Mouse (Mus musculus) thymus, postnatal 14 days (tissue): ENCODE measurements around the gene Spata31d1b.

Source experiments
- DNase-seq: peaks from one replicate; pipeline ENCODE4 v3.0.0; 2021

Gene Spata31d1b

GRCm38 (mm10) chr13:59756906-59757305 is 44.8 kb downstream of the Spata31d1b start:
- no peak for DNase-seq

DNA sequence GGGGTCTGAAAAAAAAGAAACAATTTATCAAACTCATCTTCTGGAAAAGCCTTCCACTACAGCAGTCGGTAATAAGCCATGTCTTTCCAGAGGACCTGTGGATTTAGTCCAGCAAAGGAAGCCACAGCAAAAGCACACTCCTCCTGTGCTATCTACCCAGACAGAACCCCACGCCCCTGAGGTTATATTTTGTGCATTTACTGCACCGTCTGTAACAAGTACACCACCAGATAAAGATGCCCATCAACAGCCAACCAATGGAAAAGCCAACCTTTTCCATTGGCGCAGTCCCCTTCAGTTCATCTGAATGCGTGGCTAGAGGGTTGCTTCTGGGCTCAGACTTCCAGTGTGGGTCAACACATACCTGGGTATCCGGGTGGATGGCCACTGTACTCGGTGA is 50.7 kb downstream of the Spata31d1b start:
- no peak for DNase-seq

- no peak for DNase-seq
Measured at GRCm38 (mm10) chr13:59766786-59767515, 54.9 kb downstream of the Spata31d1b start.

DNA sequence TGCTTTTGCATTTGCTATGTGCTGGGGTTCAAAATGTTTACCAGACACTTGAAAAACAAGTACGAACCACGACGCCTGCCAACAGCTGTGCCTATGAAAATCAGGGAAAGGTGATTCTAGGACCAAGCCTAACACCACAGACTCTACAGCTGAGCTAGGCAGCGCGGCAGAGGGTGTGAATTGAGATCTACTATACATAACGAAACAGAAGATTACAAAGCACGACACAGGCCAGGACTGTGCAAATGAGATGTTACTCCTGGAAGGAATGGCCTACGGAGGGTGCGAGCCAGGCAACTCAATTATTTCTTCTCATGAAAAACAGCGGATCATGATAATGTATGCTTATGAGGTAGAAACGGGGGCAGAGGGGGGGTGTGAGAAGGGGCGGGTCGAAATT is 56.4 kb downstream of the Spata31d1b start:
- no peak for DNase-seq
